Mouse (Mus musculus): ENCODE results near the gene Mpp1.
"Not testable (repeated sequence)": the region's sequence is repeated elsewhere in the genome, so short reads cannot be mapped to it uniquely, and the experiment has no call there.

Gene Mpp1

GRCm38 (mm10) chrX:75130467-75131160 lies at the start of gene Mpp1:
TSS of gene Mpp1 (minus strand) at chrX:75131016.
- in situ Hi-C loops (cut with MboI; ENCODE audit: low sequenced_read_pairs) = no loop called here

GRCm38 (mm10) chrX:75163670-75164069 lies 32.9 kb upstream of the Mpp1 start, which contains the start of gene Smim9:
TSS of gene Smim9 (minus strand) at chrX:75163770.
- in situ Hi-C loops (cut with MboI; ENCODE audit: low sequenced_read_pairs) = no loop called here

GRCm38 (mm10) chrX:75155576-75156243 lies 24.9 kb upstream of the Mpp1 start:
- in situ Hi-C loops (cut with MboI; ENCODE audit: low sequenced_read_pairs) = no loop called here

DNA sequence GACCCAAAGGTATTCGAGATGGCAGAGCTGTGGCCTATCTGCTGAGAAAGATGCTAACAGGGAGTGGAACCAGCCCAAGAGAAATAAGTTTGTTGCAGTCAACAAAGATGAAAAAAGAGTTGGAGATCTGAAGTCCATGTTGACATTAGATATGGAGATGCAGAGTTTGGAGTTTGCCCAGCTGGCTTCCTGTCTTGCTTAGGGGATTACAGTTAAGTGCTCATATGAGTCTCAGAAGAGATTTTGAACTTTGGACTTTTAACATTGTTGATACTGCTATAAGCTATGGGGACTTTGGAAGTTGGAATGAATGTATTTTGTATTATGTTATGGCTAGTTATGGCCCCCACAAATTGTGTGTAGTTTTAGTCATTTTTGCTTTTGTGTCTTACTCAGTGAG lies 21.4 kb upstream of the Mpp1 start:
- in situ Hi-C loops (cut with MboI; ENCODE audit: low sequenced_read_pairs) = no loop called here

DNA sequence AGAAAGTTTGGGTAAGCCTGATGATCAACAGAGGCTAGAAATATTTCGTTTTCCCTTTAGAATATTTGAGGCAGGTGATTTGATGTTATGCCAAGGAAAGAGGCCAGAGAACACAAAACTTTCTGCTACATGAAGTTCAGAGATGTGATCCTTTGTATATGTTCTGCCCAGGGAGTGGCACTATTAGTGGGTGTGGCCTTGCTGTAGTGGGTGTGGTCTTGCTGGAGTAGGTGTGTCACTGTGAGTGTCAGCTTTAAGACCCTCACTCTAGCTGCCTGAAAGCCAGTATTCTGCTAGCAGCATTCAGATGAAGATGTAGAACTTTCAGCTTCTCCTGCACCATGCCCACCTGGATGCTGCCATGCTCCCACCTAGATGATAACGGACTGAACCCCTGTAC lies 19.5 kb upstream of the Mpp1 start:
- in situ Hi-C loops (cut with MboI; ENCODE audit: low sequenced_read_pairs) = no loop called here

- in situ Hi-C loops (cut with MboI; ENCODE audit: low sequenced_read_pairs) = no loop called here
Observed at GRCm38 (mm10) chrX:75148414-75148813, 17.6 kb upstream of the Mpp1 start.

GRCm38 (mm10) chrX:75143124-75143555 lies 12.3 kb upstream of the Mpp1 start:
- in situ Hi-C loops (cut with MboI; ENCODE audit: low sequenced_read_pairs) = not testable (repeated sequence)

DNA sequence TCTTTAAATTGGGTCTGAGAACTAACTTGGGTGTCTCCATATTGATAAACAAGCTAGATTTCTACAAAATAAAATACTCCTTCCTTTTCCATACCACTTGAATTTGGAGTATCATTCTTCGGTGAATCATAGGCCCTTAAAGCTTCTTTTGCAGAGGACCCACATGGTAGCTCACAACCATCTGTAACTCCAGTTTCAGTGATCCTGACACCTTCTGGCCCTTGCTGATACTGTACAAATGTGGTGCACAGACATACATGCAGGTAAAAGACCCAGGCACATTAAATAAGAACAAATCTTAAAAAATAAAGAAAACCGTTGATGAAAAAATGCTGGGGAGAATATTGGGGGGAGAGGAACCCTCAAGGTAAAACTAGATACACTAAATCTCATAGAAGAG lies 7.4 kb upstream of the Mpp1 start:
- in situ Hi-C loops (cut with MboI; ENCODE audit: low sequenced_read_pairs) = no loop called here

- in situ Hi-C loops (cut with MboI; ENCODE audit: low sequenced_read_pairs) = no loop called here
Observed at GRCm38 (mm10) chrX:75137729-75138128, 6.9 kb upstream of the Mpp1 start.

DNA sequence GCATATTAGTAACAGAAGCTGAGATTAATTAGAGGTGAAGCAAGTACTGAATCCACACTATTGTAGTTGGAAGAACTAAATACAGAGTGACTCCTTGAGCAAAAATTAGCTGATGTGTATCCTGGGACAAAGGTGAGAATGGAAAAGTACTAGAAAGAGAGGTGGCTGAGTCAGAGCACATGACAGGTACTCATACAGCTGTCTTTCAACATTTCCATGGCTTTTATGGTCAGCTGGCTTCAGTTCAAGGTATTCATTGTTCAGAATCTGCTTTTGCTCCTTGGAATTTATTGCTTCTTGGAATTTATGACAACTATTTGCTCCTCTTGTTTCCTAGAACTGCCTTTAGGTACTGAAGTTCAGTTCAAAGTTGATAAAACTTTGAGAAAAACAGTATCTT lies 6.1 kb upstream of the Mpp1 start:
- in situ Hi-C loops (cut with MboI; ENCODE audit: low sequenced_read_pairs) = no loop called here

GRCm38 (mm10) chrX:75129474-75129873 lies 1.3 kb downstream of the Mpp1 start:
- in situ Hi-C loops (cut with MboI; ENCODE audit: low sequenced_read_pairs) = no loop called here

DNA sequence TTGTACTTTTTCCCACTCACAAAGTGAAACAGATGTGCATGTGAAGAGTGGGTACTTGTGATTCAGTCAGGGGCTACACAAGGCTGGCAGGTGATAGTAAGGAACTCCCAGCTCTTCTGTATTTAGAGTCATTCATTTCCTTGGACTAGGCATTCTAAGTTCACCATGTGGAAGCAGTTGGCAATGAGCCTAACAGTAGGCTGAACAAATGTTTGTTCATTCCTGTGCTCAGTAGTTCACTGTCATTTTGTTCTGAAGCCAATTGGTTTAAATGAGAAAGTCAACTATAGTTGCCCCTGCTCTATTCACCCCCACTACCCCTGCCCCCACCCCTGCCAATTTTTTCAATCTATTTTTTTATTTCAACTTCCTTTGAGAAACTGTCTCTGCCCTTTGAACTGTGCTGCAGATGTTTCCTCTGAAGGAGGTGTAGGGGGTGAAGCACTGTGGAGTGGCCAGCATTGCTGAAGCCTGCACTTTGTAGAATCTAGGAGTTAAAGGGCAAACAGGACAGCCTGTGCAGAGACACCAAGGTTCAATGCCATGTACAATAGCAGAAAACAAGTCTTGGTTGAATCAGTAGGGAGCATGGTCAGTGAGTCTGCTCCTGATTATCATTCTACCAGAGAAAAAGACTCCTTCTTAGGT lies 2.4 kb downstream of the Mpp1 start:
- in situ Hi-C loops (cut with MboI; ENCODE audit: low sequenced_read_pairs) = no loop called here

- in situ Hi-C loops (cut with MboI; ENCODE audit: low sequenced_read_pairs) = no loop called here
Observed at GRCm38 (mm10) chrX:75126893-75127292, 3.9 kb downstream of the Mpp1 start.

DNA sequence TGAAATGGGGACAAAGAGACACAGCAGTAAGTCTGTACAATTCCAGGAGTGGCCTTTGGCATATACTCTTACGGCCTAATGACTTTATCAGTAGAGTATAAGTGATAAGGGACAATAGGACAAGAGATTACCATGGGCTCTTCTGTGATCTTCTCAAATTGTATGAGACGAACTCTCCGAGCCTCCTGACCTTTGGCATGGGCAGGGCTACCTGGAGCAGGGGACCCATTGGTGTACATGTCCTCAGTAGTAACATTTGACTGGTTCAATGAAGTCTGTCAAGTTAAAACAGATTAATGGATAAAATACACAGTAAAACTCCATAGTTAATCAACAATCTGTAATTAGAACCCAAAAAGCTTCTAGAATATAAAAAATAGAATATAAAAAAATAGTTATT lies 5.2 kb downstream of the Mpp1 start:
- in situ Hi-C loops (cut with MboI; ENCODE audit: low sequenced_read_pairs) = no loop called here

DNA sequence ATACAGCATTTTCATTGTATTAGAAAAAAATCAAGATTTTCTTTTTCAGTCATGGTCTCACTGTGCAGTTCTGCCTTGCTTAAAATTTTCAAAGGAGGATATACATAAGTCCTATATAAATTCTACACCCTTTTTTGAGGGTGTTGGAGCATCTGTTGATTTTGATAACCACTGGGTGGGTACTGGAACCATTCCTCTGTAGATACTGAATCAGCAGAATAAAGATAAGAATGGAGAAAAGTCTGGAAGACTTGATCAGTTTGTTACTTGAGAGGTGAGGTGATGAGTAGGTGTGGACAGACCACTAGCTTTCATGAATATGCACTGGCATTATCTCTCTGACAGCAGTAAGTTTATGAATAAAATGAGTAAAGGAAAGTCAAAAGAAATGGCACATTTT lies 15.3 kb downstream of the Mpp1 start:
- in situ Hi-C loops (cut with MboI; ENCODE audit: low sequenced_read_pairs) = no loop called here

DNA sequence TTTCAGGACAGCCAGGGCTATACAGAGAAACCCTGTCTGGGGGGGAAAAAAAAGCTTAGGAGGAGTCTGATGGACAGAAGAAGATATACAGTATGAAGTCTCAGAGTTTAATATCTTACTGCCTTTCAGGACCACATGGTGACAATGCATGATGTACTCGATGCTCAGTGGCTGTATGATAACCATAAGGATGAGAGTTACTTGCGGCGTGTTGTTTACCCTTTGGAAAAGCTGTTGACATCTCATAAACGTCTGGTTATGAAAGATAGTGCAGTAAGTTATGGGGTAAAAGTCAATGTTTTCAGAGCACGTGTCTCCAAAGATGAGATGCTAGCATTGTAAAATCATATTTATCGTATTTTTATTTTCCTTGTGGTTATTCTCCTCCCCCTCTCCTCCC lies 28.5 kb downstream of the Mpp1 start:
- in situ Hi-C loops (cut with MboI; ENCODE audit: low sequenced_read_pairs) = no loop called here

DNA sequence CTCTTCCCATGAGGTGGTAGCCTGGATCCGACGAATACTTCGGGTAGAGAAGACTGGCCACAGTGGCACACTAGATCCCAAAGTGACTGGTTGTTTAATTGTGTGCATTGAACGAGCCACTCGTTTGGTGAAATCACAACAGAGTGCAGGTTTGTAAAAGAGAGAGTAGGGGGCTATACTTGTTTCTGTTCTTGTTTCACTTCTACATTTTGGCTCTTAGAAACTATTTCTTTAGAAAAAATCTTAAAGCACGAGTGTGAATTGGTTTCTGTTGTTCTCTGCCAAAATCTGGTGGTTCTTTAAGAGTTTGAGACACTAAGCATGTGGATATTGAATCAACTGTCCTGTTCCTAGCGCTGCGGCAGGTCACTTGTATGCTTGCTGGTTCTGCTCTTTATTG lies 32.0 kb downstream of the Mpp1 start:
- in situ Hi-C loops (cut with MboI; ENCODE audit: low sequenced_read_pairs) = no loop called here

GRCm38 (mm10) chrX:75096163-75096770 lies 34.5 kb downstream of the Mpp1 start:
- in situ Hi-C loops (cut with MboI; ENCODE audit: low sequenced_read_pairs) = no loop called here

DNA sequence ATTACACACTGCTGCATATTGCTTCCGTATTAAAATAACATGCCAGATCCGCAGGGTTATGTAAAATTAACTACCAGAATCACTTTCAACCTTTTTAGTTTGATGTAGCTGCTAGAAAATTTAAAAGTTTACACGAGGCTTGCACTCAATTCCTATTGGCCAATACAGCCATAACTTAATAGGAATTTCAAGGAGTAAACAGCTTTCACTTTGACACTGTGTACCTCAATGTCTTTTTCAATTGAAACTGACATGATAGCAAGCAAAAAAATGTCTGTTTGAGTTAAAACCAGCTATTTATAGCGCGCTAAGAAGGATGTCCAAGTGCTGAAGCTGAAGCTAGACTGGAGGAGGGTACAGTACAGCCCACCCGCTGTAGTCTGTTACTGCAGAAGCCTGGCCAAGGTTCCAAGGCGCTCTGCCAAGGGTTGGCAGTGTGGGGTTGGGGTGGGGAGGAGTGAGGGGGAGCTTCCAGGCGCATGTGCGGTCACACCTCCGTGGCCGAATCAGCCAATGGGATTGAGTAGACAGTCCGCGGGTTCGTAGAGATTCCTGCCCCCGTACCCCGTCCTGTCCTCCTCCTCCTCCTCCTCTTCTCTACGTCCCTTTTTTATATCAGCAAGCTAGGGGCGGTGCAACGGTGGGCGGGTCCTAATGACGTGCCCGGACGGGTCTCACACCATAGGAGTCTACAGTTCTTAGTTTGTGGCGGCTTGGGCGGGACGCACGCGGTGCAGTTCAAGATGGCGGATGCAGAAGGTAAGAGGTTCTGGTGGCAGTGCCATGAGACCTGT lies 35.2 kb downstream of the Mpp1 start, which contains the start of gene Dkc1:
Gene Dkc1 (plus strand): TSS at position 486 of the 794 bp plus-strand sequence.
- in situ Hi-C loops (cut with MboI; ENCODE audit: low sequenced_read_pairs) = no loop called here

- in situ Hi-C loops (cut with MboI; ENCODE audit: low sequenced_read_pairs) = no loop called here
Observed at GRCm38 (mm10) chrX:75085654-75086053, 45.2 kb downstream of the Mpp1 start.

Measured in CH12F3 (cell line).